Mouse (Mus musculus) megakaryocyte, adult 5-6 weeks (primary cell): ENCODE results near the gene Hnrnph1. TPM values are rescaled to one million over a fixed set of nuclear protein-coding genes. Genes with fewer than 3 reads are reported as not detected.

Experiments
- ATAC-seq: 2 replicates; pipeline ENCODE4 v1.8.0; 2016; ENCODE audit warnings: mild to moderate bottlenecking, inconsistent platforms; ENCODE audit not compliant: poor library complexity, severe bottlenecking
- total RNA-seq, 2 experiments: library from RNA; stranded (forward) in 1 of 2; stranded (reverse) in 1 of 2; fragments of 153-499, 151-499 nt in 1 of 2; fragments of 221-1000, 200-1000 nt in 1 of 2; gene quantifications; 2 replicates each; pipeline versions ENCODE4 v1.2.3 to v1.2.4; 2015 to 2017

The Hnrnph1 gene
- total RNA-seq, 2 experiments from 2014 or later = 400 to 436 TPM

DNA sequence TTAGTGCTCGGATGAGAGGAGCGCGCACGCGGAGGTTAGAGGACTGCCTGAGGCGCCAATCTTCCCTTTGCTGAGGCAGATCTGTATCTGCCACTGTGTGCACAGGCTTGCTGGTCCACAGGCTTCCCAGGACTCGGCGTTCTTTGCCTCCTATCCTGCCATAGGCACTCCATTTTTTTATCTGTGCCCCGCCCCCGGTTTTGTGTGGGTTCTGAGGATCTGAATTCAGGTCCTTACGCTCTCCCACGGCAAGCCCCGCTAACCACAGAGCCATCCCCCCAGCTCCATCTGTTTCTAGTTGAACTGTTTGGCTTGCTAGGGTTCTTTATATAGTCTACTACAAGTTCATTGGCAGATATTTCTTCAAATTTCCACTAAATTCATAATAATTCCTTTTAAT is 22.0 kb downstream of the Hnrnph1 start:
- no peak for ATAC-seq

DNA sequence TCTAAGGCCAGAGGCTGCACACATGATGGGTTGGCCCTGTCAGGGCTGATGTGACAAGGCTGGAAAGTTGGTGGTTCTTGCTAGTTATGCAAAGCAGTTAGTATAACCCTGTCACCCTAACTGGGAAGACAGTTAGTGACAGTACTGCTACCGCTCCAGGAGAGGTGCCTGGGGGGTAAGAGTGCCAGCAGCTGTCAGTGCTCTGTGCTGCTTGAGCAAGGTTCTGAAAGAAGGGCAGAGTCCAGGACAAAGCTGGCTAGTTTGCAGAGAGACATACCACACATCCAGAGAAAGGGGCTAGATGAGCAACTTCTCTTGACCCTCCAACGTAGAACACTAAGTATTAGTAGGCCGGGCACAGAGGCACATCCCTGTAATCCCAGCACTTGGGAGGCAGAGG is 25.7 kb downstream of the Hnrnph1 start:
- ATAC-seq = no peak

DNA sequence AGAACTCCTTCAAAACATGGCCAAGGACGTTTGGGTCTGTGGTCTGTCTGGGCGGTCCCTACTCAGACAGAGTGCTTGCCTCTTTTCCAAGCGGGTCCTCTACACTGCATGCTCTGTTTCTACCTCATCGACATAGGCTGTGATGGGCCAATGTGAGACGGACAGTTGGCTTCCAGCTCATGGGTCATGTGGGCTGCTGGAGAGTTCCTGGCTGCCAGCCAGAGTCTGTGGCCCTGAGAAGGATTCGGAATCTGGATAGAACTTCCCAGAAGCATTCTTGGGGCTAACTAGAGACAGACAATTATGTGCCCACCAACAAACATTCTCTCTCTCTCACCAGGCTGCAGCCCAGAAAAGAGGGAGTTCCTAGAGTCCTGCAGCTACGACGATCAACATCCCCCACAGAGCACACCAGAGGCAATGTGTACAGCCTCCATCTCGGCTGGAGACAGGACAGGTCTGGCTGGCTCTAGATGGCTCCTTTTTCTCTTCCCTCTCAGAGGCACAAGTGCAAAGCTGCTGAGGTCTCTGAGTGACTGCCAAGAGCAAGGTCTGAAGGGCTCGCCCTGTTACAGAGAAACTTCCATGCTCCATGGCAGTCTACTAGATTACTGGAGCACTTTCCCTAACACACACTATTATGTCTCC is 26.7 kb downstream of the Hnrnph1 start:
- no peak for ATAC-seq

DNA sequence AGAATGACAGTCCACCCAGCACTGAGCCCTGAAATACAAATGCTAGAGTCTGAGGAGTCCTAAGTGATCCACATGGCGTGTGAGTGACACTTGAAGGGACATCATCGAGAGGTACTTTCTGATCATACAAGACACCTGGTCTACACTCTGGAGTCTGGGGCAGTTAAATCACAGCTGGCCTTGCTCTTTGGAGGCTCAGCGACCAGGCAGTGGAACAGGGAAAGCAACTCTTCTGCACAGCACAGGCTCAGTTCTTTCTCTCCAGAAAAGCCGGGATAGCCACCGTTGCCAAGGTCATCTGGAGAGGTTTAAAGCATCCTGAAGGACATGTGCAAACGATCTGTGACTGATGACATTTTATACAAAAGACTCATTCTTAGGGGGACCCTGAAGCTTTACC is 30.4 kb downstream of the Hnrnph1 start:
- ATAC-seq = no peak

DNA sequence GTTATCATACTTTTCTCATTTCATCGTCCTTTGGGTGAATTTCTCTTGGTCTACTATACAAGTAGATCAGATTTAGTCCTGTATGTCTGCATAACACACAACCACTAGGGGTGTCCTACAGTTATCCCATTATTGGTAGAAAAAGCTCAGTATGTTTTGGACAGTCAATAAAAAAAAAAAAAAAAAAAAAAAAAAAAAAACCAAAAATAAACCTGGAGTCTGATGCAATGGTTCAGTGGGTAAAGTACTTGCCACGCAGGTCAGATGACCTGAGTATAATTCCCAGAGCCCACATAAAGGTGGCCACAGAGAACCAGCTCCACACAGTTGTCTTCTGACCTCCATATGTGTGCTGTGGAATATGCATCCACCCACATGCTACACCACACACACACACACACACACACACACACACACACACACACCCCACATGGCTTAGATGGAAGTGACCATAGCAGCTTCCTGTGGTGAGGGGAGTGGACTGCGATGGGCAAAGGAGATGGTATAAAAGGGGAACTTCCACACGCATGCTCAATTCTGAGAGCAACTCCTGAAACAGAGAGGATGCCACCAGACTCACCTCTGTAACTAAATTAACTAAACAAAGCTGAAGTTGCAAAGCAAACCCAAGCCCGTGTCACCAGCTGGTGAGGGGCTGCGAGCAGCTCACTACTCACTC is 38.9 kb downstream of the Hnrnph1 start:
- peak; percentile 98 for ATAC-seq

DNA sequence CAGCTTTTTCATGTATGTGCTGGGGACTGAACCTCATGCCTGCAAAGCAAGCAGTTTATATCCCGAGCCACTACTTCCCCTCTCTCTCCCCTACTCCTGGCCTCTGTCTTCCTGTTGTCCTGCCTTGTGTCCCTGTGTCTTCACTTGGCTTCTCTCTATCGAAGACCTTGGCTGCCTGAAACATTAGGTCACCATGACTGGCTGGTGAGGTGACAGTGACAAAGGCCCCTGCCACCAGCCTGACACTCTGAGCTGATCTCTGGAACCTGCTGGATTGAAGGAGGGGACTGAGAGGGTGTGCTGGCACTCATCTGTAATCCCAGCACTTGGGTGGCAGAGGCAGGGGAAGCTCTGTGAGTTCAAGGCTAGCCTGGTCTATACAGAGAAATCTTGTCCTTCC is 41.1 kb downstream of the Hnrnph1 start:
- no peak for ATAC-seq

DNA sequence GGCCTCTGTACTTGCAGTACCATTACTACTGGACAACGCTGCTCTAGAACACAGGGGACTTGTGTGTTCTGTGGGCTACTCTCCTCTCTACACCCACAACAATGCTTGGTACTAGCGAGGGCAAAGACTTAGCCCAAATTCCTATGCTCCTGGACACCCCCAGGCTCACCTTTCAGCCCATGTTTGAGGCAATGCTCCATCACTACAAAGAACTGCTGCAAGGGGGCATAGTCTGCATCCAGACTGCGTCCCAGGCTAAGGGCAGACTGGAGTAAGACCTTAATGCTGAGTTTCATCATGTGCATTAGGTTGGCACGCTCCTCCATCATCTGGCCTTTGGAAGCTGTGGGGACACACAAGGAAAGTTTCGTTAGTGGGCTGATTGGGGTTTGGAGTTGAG is 44.7 kb downstream of the Hnrnph1 start:
- no peak for ATAC-seq

DNA sequence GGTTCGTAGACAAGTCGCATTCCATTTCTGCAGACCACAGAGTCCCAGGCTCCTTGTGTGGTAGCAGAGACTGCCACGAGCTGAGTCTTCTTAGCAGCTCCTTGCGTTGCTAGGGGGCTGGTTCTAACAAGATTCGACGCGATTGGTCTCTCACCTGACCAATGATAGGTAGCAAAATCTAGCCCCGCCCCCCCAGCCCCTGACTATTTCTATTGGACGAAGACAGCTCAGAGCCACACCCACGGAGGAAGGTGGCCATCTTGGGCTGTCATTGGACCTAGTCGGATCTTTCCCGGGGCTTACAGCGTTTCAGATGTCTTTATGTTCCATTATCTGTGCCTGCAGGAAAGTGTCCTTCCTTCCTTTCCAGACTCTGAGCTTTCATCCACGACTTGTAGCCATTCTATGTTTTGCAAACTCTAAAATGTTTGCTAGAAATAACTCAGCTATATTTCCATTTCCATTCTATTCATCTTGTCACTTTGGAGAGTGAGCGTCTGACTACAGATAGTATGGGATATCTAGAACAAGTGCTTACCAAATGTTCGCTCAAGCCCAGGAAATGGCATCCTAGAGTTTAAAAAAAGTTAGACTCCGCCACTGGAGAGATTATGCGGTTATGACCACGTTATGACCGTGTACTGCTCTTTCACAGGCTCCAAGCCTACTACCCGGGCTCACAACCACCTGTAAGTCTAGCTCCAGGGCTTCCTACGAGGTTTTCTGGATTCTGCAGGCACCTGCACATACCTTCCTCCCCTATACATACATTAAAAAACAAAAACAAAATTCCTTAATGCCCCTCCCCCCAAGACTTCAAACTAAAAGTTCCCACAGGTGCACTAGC is 45.4 kb downstream of the Hnrnph1 start:
- peak; percentile 84 for ATAC-seq

DNA sequence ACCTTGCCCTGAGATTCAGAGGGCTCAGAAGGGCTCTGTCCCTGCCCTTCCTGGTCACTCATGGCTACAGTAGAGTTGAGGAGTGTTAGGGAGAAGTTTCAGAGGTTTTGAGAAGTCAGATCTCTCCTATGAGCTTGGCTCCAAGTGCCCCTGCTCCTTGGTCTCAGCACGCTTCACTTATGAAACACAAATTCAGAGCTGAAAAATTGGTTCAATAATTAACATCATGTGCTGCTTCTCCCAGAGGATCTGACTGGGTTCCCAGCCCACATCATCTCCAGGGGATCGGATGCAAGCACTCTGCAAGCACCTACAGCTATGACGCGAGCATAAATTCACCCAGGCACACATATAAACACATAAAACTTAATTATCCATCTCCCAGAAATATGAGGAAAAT is 49.3 kb downstream of the Hnrnph1 start:
- ATAC-seq = no peak

DNA sequence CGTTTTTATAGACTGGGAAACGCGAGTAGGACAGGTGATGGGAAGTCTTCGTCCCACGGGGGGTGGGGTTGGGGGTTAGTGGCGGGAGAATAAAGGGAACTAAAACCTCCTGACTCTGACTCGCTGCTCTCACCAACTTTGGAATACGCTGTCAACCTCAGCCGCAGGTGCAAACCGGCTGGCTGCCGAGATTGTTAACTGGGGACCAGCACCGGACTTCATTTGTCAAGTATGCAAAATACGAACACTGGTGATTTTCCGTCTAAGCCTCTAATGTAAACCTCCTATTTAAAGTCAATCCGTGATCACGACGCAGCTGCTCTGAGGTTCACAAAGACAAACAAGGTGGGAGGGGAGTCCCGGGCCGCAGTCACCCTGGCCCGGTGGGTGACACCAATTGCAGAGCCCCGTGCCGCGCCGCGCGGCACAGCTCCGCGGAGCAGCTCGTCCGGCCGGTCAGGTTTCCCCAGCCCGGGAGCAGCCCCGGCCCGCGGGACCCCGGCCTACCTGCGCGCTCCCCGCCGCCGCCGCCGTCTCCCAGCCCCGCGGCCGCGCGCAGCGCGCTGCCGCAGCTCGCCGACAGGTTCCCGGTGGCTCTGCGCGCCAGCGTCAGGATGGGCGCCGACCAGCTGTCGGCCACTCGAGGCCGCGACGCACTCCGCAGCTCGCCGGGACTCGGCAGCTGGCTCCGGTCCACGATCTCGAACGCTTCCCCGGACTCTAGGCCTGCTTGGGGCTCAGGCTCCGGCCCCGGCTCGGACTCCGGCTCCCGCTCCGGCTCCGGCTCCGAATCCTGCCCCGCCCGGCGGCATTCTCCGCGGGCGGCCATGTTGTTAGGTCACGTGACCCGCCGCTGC is 53.7 kb downstream of the Hnrnph1 start, which contains the start of gene Rufy1:
TSS of gene Rufy1 (minus strand) at position 849 of the 857 bp plus-strand sequence.
- peak; percentile 73 for ATAC-seq

DNA sequence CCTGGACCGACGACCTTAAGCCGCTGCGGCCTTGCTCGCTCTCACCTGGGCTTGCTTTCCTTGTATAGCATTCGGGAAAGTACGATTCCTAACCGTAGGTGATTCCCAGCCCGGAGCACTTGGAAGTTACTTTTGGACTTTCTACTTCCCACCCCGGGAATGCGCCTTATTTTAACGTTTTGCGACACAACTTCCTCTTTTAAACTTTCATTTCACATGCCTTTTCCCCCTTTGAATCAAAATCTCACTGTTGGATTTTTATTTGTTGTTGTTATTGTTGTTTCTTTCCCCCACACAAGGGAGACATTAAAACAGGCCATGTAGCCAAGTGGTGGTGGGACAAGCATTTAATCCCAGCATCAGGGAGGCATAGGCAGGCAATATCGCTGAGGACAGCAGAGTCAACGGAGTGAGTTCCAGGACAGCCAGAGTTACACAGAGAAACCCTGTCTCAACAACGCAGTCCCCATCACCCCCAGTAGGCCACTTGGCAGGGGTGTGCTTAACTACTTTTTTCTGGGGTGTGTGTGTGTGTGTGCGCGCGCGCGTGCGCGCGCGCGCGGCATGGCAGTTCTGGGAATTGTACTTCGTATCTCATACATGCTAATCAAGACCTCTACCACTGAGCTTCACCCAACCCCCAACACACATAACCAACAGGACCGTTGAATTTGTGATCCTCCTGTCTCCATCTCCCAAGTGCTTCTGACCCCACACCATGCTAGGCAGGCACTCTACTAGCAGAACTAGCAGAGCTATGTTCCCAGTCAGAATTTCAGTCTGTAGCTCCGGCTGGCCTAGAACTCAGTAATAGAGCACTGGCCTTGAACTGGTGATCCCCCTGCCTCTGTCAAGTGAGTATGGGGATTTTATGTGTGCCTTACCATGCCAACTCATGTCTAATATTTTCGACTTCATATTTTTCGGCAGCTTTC is 54.6 kb downstream of the Hnrnph1 start:
- ATAC-seq = peak; percentile 36

DNA sequence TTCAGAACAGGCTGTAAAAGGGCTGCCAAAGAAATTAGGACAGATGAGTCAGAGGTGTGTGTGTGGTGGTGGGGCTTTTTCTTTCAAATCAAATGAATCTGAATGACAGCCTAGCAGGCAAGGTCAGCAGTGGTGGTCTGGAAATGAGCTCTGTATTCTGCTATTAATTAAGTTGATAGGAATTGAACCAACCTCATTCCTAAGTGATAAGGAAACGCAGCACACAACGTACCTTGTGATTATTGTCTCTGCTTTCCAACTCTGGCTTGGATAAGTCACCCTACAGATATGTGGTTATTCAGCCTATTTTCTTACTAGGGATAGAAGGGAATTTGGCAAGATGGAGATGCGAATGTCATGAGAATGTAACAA is 55.3 kb downstream of the Hnrnph1 start:
- no peak for ATAC-seq

DNA sequence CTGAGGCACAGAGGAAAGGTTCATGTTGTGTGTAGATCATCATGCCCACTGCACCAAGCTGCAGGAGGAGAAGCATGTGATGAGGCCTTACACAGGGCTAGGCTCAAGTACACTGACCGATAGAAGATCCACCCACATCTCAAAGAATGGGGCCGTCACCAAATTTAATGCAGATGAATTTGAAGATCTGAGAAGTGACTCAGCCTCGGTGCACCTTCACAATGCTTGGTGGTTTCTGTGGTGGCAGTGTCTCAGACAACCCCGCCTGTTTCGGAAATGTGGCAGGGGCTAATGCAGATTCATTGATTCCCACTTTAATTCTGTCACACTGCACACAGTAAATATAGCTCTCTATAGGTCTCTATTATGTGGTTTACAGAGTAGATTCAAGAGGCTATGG is 56.1 kb downstream of the Hnrnph1 start:
- no peak for ATAC-seq

Other genes with a start within 250 kb of the Hnrnph1 start
- gene Tbc1d9b, start 245.6 kb upstream of the Hnrnph1 start, total RNA-seq (2015) = 17.8 and 23.5 TPM in 2 replicates
- 30.9 and 36.7 TPM in 2 replicates for gene Tbc1d9b, start 245.6 kb upstream of the Hnrnph1 start, total RNA-seq (2017)
- gene Mrnip, start 202.5 kb upstream of the Hnrnph1 start, total RNA-seq (2015) = 7.6 and 9.2 TPM in 2 replicates
- gene Mrnip, start 202.5 kb upstream of the Hnrnph1 start, total RNA-seq (2017) = 7.5 and 11.6 TPM in 2 replicates
- 51.8 and 56.7 TPM in 2 replicates for gene Sqstm1, start 166.2 kb upstream of the Hnrnph1 start, total RNA-seq (2015)
- gene Sqstm1, start 166.2 kb upstream of the Hnrnph1 start, total RNA-seq (2017) = 298 and 386 TPM in 2 replicates
- 17.1 and 22.2 TPM in 2 replicates for gene Mgat4b, start 166.1 kb upstream of the Hnrnph1 start, total RNA-seq (2015)
- 9.1 and 12.1 TPM in 2 replicates for gene Mgat4b, start 166.1 kb upstream of the Hnrnph1 start, total RNA-seq (2017)
- not detected in 2 replicates for gene Ltc4s, start 138.4 kb upstream of the Hnrnph1 start, total RNA-seq (2015)
- 0.66 TPM in 1 of 2 replicates, not detected in the other for gene Ltc4s, start 138.4 kb upstream of the Hnrnph1 start, total RNA-seq (2017)
- 28.0 and 30.6 TPM in 2 replicates for gene Maml1, start 84.7 kb upstream of the Hnrnph1 start, total RNA-seq (2015)
- 8.8 and 11.7 TPM in 2 replicates for gene Maml1, start 84.7 kb upstream of the Hnrnph1 start, total RNA-seq (2017)
- gene Canx, start 51.3 kb upstream of the Hnrnph1 start, total RNA-seq (2015) = 242 and 264 TPM in 2 replicates
- 684 and 685 TPM in 2 replicates for gene Canx, start 51.3 kb upstream of the Hnrnph1 start, total RNA-seq (2017)
- not detected in 2 replicates for gene Cby3, start 22.5 kb upstream of the Hnrnph1 start, total RNA-seq (2015)
- gene Cby3, start 22.5 kb upstream of the Hnrnph1 start, total RNA-seq (2017) = not detected in 2 replicates
- 51.2 and 53.0 TPM in 2 replicates for gene Rufy1, start 54.1 kb downstream of the Hnrnph1 start, total RNA-seq (2015)
- 81.6 and 82.2 TPM in 2 replicates for gene Rufy1, start 54.1 kb downstream of the Hnrnph1 start, total RNA-seq (2017)
- 0.21 and 0.27 TPM in 2 replicates for gene Adamts2, start 225.1 kb downstream of the Hnrnph1 start, total RNA-seq (2015)
- 0.11 and 0.12 TPM in 2 replicates for gene Adamts2, start 225.1 kb downstream of the Hnrnph1 start, total RNA-seq (2017)